Mouse (Mus musculus) adrenal gland, adult (tissue): Measurements from ENCODE around the gene Uqcc1.
"Not testable (repeated sequence)": the region's sequence is repeated elsewhere in the genome, so short reads cannot be mapped to it uniquely, and the experiment has no call there.

Experiments
- DNase-seq, 2 experiments: peaks; one replicate each; pipeline ENCODE4 v3.0.0; 2022 to 2023; ENCODE audit warnings: low spot score in 1 of 2; ENCODE audit not compliant: inconsistent age in 2 of 2

Uqcc1 gene

GRCm38 (mm10) chr2:155862573-155863300 is 67.4 kb downstream of the Uqcc1 start:
- no peak for DNase-seq

GRCm38 (mm10) chr2:155861581-155861980 is 68.5 kb downstream of the Uqcc1 start:
- peak; percentile 71 to 84 for DNase-seq

DNA sequence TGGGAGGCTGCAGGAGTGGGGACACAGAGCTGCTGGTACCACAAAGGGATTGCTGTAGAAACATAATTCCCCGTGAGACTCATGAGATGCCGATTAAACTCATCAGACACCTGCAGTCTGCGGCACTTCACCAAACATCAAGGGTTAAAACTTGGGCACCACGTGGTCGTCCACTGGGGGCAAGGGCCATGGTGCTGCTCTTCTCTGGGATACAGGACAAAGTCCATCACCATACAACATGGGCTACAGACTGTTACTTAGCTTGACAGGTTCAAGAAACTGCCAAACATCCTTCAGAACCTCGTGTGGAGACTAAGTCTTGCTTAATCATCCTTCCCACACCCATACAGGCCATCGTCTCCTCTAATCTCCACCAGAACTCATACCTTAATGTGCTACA is 70.0 kb downstream of the Uqcc1 start:
- DNase-seq = no peak

GRCm38 (mm10) chr2:155852536-155852935 is 77.6 kb downstream of the Uqcc1 start:
- DNase-seq = no peak

- DNase-seq = no peak
Observed at GRCm38 (mm10) chr2:155850120-155850519, 80.0 kb downstream of the Uqcc1 start.

DNA sequence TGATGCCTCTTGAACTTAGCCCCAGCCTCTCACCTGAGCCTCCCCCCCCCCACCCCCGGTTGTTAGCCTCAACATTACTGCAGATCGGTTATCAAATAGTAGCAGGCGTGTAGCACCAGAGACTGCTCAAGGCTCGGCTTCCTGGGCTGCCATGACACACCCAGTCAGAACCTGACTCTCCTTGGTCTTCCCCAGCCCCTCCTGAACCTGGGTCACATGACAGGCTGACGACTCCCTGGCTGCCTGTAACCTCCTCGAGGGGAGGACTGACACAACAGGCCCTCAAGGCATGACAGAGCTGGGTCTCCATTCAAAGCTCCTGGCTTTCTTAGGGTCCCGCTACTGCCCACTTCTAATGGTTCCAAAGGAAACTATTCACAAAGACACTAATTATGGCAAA is 80.6 kb downstream of the Uqcc1 start:
- no peak for DNase-seq

GRCm38 (mm10) chr2:155848291-155848690 is 81.8 kb downstream of the Uqcc1 start:
- peak; percentile 79 to 95 for DNase-seq

- no peak for DNase-seq
Observed at GRCm38 (mm10) chr2:155846930-155847329, 83.2 kb downstream of the Uqcc1 start.

GRCm38 (mm10) chr2:155838961-155839360 is 91.1 kb downstream of the Uqcc1 start:
- DNase-seq = peak in 1 of 2 experiments; percentile 72

DNA sequence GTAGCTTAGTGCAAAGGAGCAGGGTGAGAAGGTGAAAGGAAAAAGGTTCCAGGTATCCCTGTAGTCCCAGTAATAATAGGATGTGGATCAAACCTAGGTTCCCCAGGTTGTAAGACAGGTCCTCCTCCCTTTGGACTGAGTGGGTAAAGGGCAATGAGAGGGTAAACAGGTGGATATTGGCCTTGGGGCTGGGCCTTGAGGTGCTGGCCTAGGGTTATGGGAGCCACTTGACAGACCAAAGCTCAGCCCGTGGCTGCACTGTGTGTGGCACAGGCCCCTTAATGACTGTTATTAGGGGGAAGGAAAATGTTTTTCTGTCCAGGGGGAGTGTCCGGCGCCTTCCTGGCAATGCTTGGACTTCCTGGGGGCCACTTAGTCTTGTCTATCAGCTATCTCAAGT is 92.1 kb downstream of the Uqcc1 start:
- no peak for DNase-seq

DNA sequence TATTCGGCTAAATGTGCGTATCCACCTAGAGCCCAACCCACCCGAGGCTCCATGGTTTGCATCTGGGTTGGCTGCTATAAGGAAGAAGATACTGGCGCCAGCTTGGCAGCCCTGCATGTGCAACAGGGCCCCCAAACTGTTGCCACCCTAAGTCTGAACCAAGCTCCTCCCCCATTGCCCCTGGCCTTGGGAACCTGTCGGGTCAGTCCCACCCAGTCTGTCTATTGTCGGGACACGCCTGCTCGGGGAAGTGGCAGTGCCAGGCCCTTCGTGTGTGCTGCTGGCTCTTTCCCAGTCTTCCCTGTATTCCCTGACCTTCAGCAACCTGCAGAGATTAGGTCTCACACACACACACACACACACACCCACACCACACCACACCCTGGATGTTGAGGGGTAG is 95.4 kb downstream of the Uqcc1 start, which contains the start of gene Fam83c:
Gene Fam83c, minus strand, starts transcription at position 123 of the 400 bp plus-strand sequence.
- no peak for DNase-seq

DNA sequence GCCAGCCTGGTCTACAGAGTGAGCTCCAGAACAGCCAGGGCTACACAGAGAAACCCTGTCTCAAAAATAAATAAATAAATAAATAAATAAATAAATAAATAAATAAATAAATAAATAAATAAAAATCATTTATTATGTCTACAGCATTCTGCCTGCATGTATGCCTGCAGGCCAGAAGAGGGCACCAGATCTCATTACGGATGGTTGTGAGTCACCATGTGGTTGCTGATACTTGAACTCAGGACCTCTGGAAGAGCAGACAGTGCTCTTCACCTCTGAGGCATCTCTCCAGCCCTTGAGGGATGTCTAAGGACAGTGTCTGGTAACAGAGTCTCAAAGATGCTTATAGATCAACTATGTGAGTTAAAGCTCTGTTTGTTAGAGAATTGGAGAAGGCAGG is 98.0 kb downstream of the Uqcc1 start:
- DNase-seq = not testable (repeated sequence)

- DNase-seq = no peak
Observed at GRCm38 (mm10) chr2:155831302-155831701, 98.8 kb downstream of the Uqcc1 start.

DNA sequence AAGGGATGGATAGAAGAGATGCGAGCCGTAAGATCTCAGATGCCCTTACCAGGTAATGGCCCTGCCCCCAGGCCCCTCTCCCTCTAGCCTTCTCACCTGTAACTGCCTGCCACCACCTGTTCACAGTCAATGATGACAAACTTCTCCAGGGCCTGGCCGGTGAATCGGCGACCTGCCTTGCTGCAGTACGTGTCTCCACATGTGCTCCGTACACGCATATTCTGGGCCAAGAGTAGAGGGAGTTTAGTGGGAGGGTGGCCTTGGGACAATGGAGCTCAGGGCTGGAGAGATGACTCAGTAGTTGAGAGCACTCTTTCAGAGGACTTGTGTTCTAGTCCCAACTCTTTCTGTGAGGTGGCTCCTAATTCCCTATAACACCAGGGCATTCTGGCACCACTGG is 99.3 kb downstream of the Uqcc1 start:
- peak; percentile 61 to 74 for DNase-seq

- peak; percentile 90 to 96 for DNase-seq
Observed at GRCm38 (mm10) chr2:155826630-155827424, 103.3 kb downstream of the Uqcc1 start, which contains the start of gene Eif6. Eif6 (minus strand) TSS chr2:155826925.

DNA sequence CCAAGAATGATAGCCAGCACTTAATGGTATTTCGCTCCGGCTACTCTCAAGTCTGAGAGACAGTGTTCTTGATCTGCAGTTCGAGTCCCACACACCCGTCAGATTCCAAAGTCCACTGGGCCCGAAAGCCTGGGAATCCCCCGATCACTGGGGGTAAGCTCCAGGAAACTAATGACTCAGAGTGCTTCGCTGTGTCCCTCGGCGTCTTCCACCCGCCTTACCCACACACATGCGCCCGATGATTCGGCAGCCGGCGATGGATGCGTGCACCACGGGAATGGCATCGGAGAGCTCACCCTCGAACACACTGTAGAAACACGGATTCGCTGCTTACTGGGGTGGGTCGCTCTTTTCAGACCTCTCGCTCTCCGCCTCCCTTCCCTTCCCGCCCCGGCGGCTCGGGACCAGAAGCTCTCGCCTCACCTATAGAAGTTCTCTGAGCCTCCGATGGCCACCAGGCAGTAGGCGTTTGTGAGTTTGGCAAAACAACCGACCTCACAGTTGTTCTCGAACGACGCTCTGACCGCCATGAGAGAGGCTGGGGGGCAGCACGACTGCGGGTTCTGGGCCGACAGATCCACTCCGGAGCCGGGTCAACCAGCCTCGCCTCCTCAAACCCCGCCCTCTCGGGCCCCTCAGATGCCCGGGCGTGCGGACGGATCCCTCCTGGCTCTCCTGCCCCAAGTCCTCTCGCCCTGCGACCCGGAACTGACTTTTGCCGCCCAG is 104.0 kb downstream of the Uqcc1 start:
- DNase-seq = peak; percentile 61 to 81

GRCm38 (mm10) chr2:155823722-155824121 is 106.4 kb downstream of the Uqcc1 start:
- DNase-seq = peak in 1 of 2 experiments; percentile 60

GRCm38 (mm10) chr2:155820779-155821178 is 109.3 kb downstream of the Uqcc1 start:
- peak; percentile 10 to 47 for DNase-seq

- peak; percentile 65 to 88 for DNase-seq
Observed at GRCm38 (mm10) chr2:155819449-155820251, 110.5 kb downstream of the Uqcc1 start.

- DNase-seq = no peak
Observed at GRCm38 (mm10) chr2:155819392-155819448, 110.9 kb downstream of the Uqcc1 start, which contains the start of gene BC029722. BC029722 (minus strand) TSS chr2:155819426.
